Mouse (Mus musculus): ENCODE measurements around the gene Il6st. TPM values are rescaled to one million over a fixed set of nuclear protein-coding genes. Genes with fewer than 3 reads are reported as not detected.

Gene Il6st
- polyA plus RNA-seq, 1 experiment from 2014 or later: 20.8 TPM

DNA sequence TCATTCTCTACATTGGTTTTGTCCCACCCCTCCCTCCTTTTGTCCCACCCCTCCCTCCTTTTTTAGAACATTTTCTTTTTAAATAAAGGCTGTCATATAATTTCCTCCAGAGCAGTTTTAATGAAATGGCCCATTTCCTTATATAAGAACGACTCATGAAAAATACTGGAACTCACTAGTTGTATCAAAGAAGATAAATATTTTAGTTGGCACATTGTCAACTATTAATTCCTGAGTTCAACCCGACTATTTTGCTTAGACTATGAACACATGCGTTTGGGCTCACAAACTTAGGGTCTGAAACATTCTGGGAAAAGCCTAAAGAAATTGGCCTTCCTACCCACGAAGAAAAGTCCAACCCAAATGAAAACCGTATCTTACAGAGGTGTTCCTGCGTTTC, 6.5 kb upstream of the Il6st start:
- Histone ChIP-seq H3K4me2 (replicated peaks) (no peak overlapping the region), H3K9me3 (no peaks in the 10 kb centered on the region), H3K27me3 (no peaks in the 10 kb centered on the region), H3K4me3 (replicated peaks) (no peak overlapping the region), H3K4me1 (replicated peaks) (no peaks in the 10 kb centered on the region), H3K27ac (no peak overlapping the region), H3K9ac (replicated peaks) (no peak overlapping the region), H3K36me3 (no peaks in the 10 kb centered on the region)
- WGBS: 89% methylated on average over 6 of the region's 6 CpGs
- ATAC-seq: no peak

DNA sequence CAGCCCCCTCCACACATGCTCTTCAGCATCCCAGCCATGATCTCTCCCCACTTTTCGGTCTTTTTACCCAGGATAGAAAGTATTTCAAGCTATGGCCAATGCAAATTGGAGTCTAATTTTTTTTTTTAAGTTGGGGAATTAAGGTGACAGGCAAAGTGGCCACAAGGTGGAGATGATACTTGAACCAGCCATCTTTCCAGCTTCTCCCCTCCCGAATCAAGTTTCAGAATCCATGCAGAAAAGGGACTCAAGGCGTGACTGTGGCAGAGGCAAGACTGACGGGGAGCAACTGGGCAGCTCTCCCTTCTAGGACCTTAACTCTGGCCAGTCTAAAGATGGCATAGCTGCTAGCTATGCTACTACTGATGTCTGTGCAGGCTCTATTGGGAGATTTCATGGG, 5.9 kb upstream of the Il6st start:
- Histone ChIP-seq H3K4me1 (replicated peaks) (peaks cover under 1% of the 10 kb centered on the region), H3K4me3 (replicated peaks) (no peak overlapping the region), H3K36me3 (no peaks in the 10 kb centered on the region), H3K9ac (replicated peaks) (no peak overlapping the region), H3K27me3 (no peaks in the 10 kb centered on the region), H3K4me2 (replicated peaks) (no peak overlapping the region), H3K9me3 (no peaks in the 10 kb centered on the region), H3K27ac (no peak overlapping the region)
- no peak for ATAC-seq
- 80% methylated on average over 4 of the region's 4 CpGs for WGBS

DNA sequence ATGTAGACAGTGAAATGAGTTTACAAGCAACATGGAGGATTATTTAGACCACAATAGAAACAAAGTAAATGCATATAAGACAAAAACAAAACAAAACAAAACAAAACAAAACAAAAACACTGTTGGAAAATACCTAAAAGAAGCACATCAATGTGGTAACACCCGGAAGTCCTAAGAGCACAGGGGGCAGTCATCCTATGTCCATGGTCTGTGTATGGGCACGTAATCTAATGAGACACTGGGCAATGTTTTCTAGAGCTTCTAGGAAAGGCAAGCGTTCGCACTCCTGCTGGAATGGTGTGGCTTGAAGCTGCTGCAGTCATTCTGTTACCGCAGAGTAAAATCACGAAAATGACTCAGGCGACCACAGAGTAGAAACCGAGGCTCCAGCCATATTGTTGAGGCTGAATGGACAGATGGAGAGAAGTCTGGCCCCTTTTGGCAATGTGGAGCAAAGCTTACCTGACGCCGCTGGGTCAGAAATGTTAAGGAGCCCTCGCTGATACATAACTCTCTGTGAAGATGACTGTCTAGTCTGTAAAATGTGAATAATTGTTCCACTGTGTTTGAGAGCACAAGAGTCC, 5.3 kb upstream of the Il6st start:
- ATAC-seq: no peak
- WGBS: 91% methylated on average over 11 of the region's 11 CpGs

DNA sequence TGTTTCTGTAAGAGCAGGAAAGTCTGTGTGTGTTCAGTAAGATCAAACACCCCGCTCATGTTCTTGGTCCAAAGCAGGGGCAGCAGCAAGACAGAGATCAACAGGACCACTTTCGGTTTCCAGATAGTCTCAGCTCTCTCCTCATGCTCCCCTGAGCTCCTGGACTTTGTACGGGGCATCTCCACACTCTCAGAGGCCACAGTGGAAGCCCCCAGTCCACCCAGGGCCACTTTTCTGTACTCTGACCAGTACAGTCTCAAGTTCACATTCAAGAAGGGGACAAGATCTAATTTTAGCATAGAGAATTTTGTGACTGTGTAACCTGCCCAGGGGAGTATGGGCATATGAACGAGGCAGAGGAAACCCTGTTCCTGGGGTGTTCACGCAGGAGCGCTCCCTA, 3.9 kb upstream of the Il6st start:
- H3K4me2 ChIP-seq (replicated peaks): no peak overlapping the region
- H3K27me3 ChIP-seq: no peaks in the 10 kb centered on the region
- H3K4me1 ChIP-seq (replicated peaks): peaks cover 7% of the 10 kb centered on the region
- H3K4me3 ChIP-seq (replicated peaks): no peak overlapping the region
- no peaks in the 10 kb centered on the region for H3K36me3 ChIP-seq
- H3K9ac ChIP-seq (replicated peaks): no peak overlapping the region
- no peak overlapping the region for H3K27ac ChIP-seq
- H3K9me3 ChIP-seq: no peaks in the 10 kb centered on the region
- WGBS: 89% methylated on average over 6 of the region's 6 CpGs
- ATAC-seq: no peak

More for the DNA sequence above, 5.3 kb upstream of the Il6st start:
- H3K36me3 ChIP-seq: no peaks in the 10 kb centered on the region
- H3K27ac ChIP-seq: no peak overlapping the region
- no peaks in the 10 kb centered on the region for H3K9me3 ChIP-seq
- H3K9ac ChIP-seq (replicated peaks): no peak overlapping the region
- H3K4me2 ChIP-seq (replicated peaks): no peak overlapping the region
- peaks cover 4% of the 10 kb centered on the region for H3K4me1 ChIP-seq (replicated peaks)
- no peak overlapping the region for H3K4me3 ChIP-seq (replicated peaks)
- H3K27me3 ChIP-seq: no peaks in the 10 kb centered on the region

DNA sequence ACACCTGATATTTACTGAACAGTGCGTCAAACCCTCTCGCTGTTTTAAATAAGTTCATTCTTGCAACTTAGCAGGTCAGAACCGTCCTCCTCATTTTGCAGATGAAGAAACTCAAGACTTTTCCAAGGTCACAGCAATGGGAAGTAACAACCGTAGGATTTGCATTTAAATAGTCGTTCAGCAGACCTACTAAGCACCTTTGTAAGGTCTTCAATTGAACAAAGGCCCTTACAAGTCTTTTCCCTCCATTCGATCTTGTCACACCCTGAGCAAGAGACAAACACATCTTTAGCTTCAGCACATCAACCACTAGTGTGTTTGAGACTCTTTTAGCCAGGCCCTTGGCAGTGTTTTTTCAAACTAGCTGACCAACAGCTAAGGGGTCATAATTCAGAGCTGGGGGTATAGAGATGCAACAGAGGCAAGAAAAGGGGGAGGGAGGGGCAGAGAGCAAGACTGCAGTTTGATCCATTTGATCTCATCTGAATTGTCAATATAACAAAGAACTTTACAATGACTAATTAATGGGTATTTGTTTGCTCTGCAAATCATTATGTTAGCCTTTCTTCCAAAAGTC, 1.4 kb upstream of the Il6st start:
- no peaks in the 10 kb centered on the region for H3K9me3 ChIP-seq
- H3K9ac ChIP-seq (replicated peaks): no peak overlapping the region
- WGBS: 47% methylated on average over 6 of the region's 6 CpGs
- H3K4me1 ChIP-seq (replicated peaks): peaks cover 18% of the 10 kb centered on the region
- no peak overlapping the region for H3K4me2 ChIP-seq (replicated peaks)
- no peak for ATAC-seq
- no peaks in the 10 kb centered on the region for H3K36me3 ChIP-seq
- H3K27ac ChIP-seq: no peak overlapping the region
- no peak overlapping the region for H3K4me3 ChIP-seq (replicated peaks)
- H3K27me3 ChIP-seq: no peaks in the 10 kb centered on the region

DNA sequence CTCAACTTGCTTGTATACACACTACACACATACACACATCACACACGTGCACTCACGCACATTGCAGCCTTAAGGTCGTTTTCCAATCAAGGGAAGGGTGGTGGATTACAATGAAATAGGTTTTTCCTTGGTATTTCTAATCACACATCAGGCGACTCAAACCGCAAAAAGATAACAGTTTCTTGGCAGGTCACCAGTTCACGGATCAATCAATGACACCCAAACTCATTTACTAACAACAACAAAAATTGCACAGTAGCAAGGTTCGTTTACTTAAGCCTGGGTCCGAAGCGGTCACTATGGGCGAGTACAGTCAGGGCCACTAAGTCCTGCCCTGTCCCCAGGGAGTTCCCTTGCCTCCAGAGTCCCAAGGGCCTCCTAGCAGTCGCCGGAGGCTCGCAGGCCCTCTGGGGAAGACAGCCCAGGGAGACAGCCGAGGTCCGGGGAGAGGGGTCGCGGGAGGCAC, 500 bp upstream of the Il6st start:
- peak overlapping the region; percentile 75 for H3K4me2 ChIP-seq (replicated peaks)
- peak; percentile 86 for ATAC-seq
- H3K36me3 ChIP-seq: no peaks in the 10 kb centered on the region
- peak overlapping the region; percentile 83 for H3K4me3 ChIP-seq (replicated peaks)
- H3K9me3 ChIP-seq: no peaks in the 10 kb centered on the region
- peak overlapping the region; percentile 82 for H3K9ac ChIP-seq (replicated peaks)
- peaks cover 18% of the 10 kb centered on the region for H3K4me1 ChIP-seq (replicated peaks)
- H3K27me3 ChIP-seq: no peaks in the 10 kb centered on the region
- peak overlapping the region; percentile 77 for H3K27ac ChIP-seq
- 2% methylated on average over 17 of the region's 17 CpGs for WGBS

DNA sequence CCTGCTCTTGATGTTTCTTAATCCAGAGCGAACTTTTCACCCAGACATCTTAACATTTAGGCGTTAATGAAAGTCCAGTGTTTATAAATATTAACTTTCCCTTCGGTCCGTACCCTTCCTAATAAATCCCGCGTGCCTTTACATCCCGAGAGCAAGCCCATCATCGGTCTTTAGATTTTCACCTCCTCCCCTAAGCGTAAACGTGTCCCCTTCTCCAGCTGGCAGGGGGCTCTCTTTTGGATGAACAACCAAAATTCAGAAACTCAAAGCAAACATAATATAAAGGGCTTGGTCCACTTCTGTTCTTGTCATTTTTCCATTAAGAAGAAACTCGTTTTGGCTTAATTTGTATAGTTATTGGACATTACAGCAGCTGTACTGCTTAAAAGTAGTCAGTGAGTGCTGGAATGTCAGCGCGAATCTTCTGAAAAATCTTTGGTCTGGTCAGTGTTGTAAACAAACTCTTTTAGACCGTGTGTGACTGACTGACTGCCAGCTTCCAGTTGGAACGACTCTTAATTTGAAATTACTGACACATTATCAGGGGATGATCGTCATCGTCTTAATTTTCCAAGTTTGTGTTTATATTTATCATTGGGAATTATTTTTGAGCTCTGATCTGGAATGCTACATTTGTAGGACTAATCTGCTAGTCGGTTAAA, 887 bp downstream of the Il6st start:
- Histone ChIP-seq H3K4me1 (replicated peaks) (peaks cover 18% of the 10 kb centered on the region), H3K9ac (replicated peaks) (peak overlapping the region; percentile 82), H3K4me3 (replicated peaks) (peak overlapping the region; percentile 83), H3K36me3 (no peaks in the 10 kb centered on the region), H3K27ac (no peak overlapping the region), H3K4me2 (replicated peaks) (peak overlapping the region; percentile 75), H3K9me3 (no peaks in the 10 kb centered on the region), H3K27me3 (no peaks in the 10 kb centered on the region)
- ATAC-seq: no peak
- 7% methylated on average over 18 of the region's 18 CpGs for WGBS

DNA sequence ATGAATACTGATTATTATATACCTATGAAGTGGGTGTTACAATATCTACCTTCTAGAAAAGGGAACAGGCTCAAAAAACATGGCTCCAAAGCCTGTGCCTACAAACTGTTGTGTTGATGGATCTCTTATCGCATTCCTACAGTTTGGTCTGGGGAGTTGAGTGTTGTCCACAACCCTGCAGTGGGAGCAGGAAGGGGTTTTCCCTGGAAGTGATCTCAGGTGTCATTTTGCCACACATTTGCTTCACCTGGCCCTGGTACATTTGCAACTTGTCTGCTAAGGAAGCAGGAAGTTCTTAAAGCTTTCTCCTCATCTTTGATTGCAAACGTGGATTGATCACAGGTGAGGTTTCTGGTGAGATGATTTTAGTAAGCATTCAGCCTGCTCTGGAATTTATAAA, 1.7 kb downstream of the Il6st start:
- no peak overlapping the region for H3K4me3 ChIP-seq (replicated peaks)
- peaks cover 18% of the 10 kb centered on the region for H3K4me1 ChIP-seq (replicated peaks)
- H3K36me3 ChIP-seq: no peaks in the 10 kb centered on the region
- 76% methylated on average over 2 of the region's 2 CpGs for WGBS
- 0 out of 2 replicates have a peak overlapping the region, but pooled peaks have one; percentile 12 for H3K4me2 ChIP-seq (replicated peaks)
- H3K27me3 ChIP-seq: no peaks in the 10 kb centered on the region
- ATAC-seq: no peak
- no peaks in the 10 kb centered on the region for H3K9me3 ChIP-seq
- H3K9ac ChIP-seq (replicated peaks): no peak overlapping the region
- H3K27ac ChIP-seq: no peak overlapping the region

DNA sequence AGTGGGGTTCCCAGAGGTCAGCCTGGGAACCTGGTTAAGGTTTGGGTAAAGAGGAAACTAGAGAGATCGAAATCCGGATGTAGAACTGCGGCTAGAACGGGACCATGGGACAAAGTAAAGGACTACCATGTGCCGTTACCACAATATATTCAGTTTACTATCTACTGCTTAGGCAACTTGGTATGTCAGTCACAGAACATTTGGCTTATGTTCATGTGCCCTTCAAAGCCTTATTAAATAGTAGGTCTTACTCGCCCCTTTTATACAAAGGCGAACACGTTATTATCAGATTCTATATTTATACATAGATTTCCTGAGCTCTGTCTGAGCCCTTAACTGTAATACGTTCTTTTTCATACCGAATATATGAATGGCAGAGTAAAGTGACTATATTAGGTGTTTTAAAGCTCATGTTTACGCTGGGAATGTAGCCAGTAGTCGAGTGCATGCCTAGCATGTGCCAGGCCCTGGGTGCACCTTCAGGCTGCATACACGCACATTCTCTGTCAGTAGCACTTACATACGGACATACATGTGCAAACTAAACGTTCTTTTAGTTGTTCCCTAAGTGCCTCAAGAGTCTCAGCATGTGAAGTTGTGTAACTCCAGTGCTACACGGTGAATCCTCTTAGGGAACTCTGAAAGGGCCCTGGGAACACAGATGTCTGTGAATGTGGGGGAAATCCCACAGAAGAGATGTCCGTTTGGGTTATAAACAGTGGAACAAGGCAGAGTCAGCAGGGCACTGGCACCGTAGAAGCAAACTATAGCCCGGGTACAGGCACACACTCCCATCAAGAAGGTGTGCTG, 2.5 kb downstream of the Il6st start:
- no peaks in the 10 kb centered on the region for H3K9me3 ChIP-seq
- H3K9ac ChIP-seq (replicated peaks): no peak overlapping the region
- no peak overlapping the region for H3K4me2 ChIP-seq (replicated peaks)
- 90% methylated on average over 19 of the region's 19 CpGs for WGBS
- no peaks in the 10 kb centered on the region for H3K36me3 ChIP-seq
- no peak overlapping the region for H3K4me3 ChIP-seq (replicated peaks)
- no peaks in the 10 kb centered on the region for H3K27me3 ChIP-seq
- no peak for ATAC-seq
- peaks cover 18% of the 10 kb centered on the region for H3K4me1 ChIP-seq (replicated peaks)
- no peak overlapping the region for H3K27ac ChIP-seq

DNA sequence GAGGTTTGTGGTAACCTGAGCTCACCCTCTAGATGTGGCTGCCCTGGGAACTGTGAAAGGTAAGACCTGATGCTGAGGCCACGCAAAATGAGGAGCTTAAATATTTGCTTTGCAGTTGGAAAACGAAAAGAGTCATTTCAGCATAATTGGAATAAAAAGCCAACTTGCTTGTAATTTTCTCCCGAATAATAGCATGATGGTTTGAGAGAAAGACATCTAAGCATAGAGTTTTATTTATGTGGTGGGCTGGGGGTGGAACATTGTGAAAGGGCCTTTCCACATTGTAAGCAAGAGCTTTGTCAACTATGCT, 3.0 kb downstream of the Il6st start:
- H3K9me3 ChIP-seq: no peaks in the 10 kb centered on the region
- no peaks in the 10 kb centered on the region for H3K27me3 ChIP-seq
- no peak overlapping the region for H3K27ac ChIP-seq
- no peak overlapping the region for H3K4me2 ChIP-seq (replicated peaks)
- ATAC-seq: no peak
- H3K4me1 ChIP-seq (replicated peaks): peaks cover 18% of the 10 kb centered on the region
- H3K36me3 ChIP-seq: no peaks in the 10 kb centered on the region
- no peak overlapping the region for H3K4me3 ChIP-seq (replicated peaks)
- 88% methylated on average over 3 of the region's 3 CpGs for WGBS
- H3K9ac ChIP-seq (replicated peaks): no peak overlapping the region

DNA sequence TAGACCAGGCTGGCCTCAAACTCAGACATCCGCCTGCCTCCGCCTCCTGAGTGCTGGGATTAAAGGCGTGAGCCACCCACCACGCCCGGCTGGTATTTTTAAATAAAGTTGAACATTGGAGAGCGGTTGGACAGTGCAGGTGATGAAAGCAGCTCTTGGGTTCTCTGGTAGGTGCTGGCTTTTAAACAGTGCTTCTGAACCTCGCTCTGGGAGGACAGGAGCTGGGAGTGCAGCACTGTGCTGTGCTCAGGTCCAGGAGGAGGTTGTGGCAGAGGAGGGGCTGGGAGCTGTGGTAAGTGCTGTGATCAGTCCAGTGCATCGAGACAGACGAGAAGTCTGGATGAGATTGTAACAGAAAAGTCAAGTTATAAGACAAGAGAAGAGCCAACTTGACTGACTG, 3.5 kb downstream of the Il6st start:
- no peaks in the 10 kb centered on the region for H3K9me3 ChIP-seq
- no peak overlapping the region for H3K4me2 ChIP-seq (replicated peaks)
- H3K9ac ChIP-seq (replicated peaks): no peak overlapping the region
- 90% methylated on average over 9 of the region's 9 CpGs for WGBS
- H3K4me1 ChIP-seq (replicated peaks): peaks cover 18% of the 10 kb centered on the region
- no peak for ATAC-seq
- H3K36me3 ChIP-seq: no peaks in the 10 kb centered on the region
- H3K4me3 ChIP-seq (replicated peaks): no peak overlapping the region
- H3K27me3 ChIP-seq: no peaks in the 10 kb centered on the region
- no peak overlapping the region for H3K27ac ChIP-seq

DNA sequence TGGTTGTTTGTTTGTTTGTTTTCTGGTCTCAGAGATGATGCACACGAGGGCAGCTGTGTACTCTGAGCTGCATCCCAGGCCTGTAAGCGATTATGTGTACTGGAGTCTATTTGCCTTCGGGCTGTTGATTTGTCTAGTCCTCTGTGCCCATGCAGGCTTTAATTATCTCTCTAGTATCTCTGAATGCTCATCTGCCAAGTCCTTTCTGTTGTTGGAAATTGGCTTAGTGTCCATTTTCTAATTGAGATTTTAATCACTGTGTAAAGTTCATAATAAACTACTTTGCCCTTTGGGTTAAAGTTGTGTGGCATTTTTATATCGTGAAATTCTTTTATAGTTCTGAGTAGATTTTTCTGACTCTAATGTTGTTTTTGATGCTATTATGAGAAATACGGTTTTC, 5.6 kb downstream of the Il6st start:
- 86% methylated on average over 5 of the region's 5 CpGs for WGBS
- Histone ChIP-seq H3K9ac (replicated peaks) (no peak overlapping the region), H3K27ac (no peak overlapping the region), H3K27me3 (no peaks in the 10 kb centered on the region), H3K9me3 (no peaks in the 10 kb centered on the region), H3K4me2 (replicated peaks) (no peak overlapping the region), H3K4me3 (replicated peaks) (no peak overlapping the region), H3K36me3 (no peaks in the 10 kb centered on the region), H3K4me1 (replicated peaks) (peaks cover 14% of the 10 kb centered on the region)
- ATAC-seq: no peak
